Mouse (Mus musculus): ENCODE measurements around the gene Mettl22. TPM values are rescaled to one million over a fixed set of nuclear protein-coding genes. Genes with fewer than 3 reads are reported as not detected.

Gene Mettl22
- total RNA-seq, 1 experiment: 15.5 TPM

- Histone ChIP-seq H3K4me3 (ENCODE audit: insufficient read depth in 1 of 2, low read depth in 1 of 2, low read length in 2 of 2, poor library complexity in 1 of 2, severe bottlenecking in 1 of 2) (peak overlapping the region; percentile 33 to 48), H3K4me1 (ENCODE audit: control insufficient read depth in 2 of 2, insufficient read depth in 2 of 2, low read length in 2 of 2, poor library complexity in 1 of 2) (no peaks in the 10 kb centered on the region; a peak in 1 of 4 replicates), H3K9ac (ENCODE audit: insufficient read depth, low read depth, low read length, poor library complexity, severe bottlenecking) (0 out of 2 replicates have a peak overlapping the region, but pooled peaks have one; percentile 2), H3K36me3 (ENCODE audit: control insufficient read depth, insufficient read depth, low read length, poor library complexity, severe bottlenecking) (no peaks in the 10 kb centered on the region), H3K27ac (ENCODE audit: insufficient read depth, low read depth, low read length, poor library complexity, severe bottlenecking) (no peak overlapping the region), H3K9me3 (ENCODE audit: control insufficient read depth, insufficient read depth, low read depth, low read length) (no peaks in the 10 kb centered on the region)
- DNase-seq (ENCODE audit: low read depth, low spot score): no peak
- in situ Hi-C loops (cut with MboI; ENCODE audit: low sequenced_read_pairs in 2 of 2, unreplicated experiment in 2 of 2): no loop called here
- TF ChIP-seq ZC3H11A (IDR thresholded peaks at IDR 0.05; ENCODE audit: borderline replicate concordance, low read depth, low read length): no peak
- no peak for TF ChIP-seq MAFK (IDR thresholded peaks at IDR 0.05; ENCODE audit: insufficient read depth, low read depth, low read length)
- TF ChIP-seq HCFC1 (IDR thresholded peaks at IDR 0.05; ENCODE audit: borderline replicate concordance, insufficient read depth, low read length): no peak
- TF ChIP-seq ZNF384 (IDR thresholded peaks at IDR 0.05; ENCODE audit: low read depth, low read length): no peak
- no peak for TF ChIP-seq CHD2 (IDR thresholded peaks at IDR 0.05; ENCODE audit: low read depth, low read length)
Measured at GRCm38 (mm10) chr16:8512830-8513229, 42.2 kb downstream of the Mettl22 start.

- TF ChIP-seq MAFK (IDR thresholded peaks at IDR 0.05; ENCODE audit: insufficient read depth, low read depth, low read length) (no peak), HCFC1 (IDR thresholded peaks at IDR 0.05; ENCODE audit: borderline replicate concordance, insufficient read depth, low read length) (no peak)
- DNase-seq (ENCODE audit: low read depth, low spot score): peak; percentile 83
- Histone ChIP-seq H3K27ac (ENCODE audit: insufficient read depth, low read depth, low read length, poor library complexity, severe bottlenecking) (no peak within 1 kb of the TSS), H3K4me1 (ENCODE audit: control insufficient read depth in 2 of 2, insufficient read depth in 2 of 2, low read length in 2 of 2, poor library complexity in 1 of 2) (no peaks in the 10 kb centered on the region; a peak in 1 of 4 replicates), H3K36me3 (ENCODE audit: control insufficient read depth, insufficient read depth, low read length, poor library complexity, severe bottlenecking) (no peaks in the 10 kb centered on the region), H3K4me3 (ENCODE audit: insufficient read depth in 1 of 2, low read depth in 1 of 2, low read length in 2 of 2, poor library complexity in 1 of 2, severe bottlenecking in 1 of 2) (peak within 1 kb of the TSS; percentile 67 to 73), H3K9ac (ENCODE audit: insufficient read depth, low read depth, low read length, poor library complexity, severe bottlenecking) (peak within 1 kb of the TSS; percentile 79), H3K9me3 (ENCODE audit: control insufficient read depth, insufficient read depth, low read depth, low read length) (no peaks in the 10 kb centered on the region)
- in situ Hi-C loops (cut with MboI; ENCODE audit: low sequenced_read_pairs in 2 of 2, unreplicated experiment in 2 of 2): no loop called here
Measured at GRCm38 (mm10) chr16:8513236-8513906, 42.8 kb downstream of the Mettl22 start, which contains the start of gene Abat. TSS of gene Abat (plus strand) at chr16:8513429.

GRCm38 (mm10) chr16:8514180-8514579 lies 43.6 kb downstream of the Mettl22 start:
- DNase-seq (ENCODE audit: low read depth, low spot score): no peak
- Histone ChIP-seq H3K9me3 (ENCODE audit: control insufficient read depth, insufficient read depth, low read depth, low read length) (no peaks in the 10 kb centered on the region), H3K9ac (ENCODE audit: insufficient read depth, low read depth, low read length, poor library complexity, severe bottlenecking) (no peak overlapping the region), H3K4me3 (ENCODE audit: insufficient read depth in 1 of 2, low read depth in 1 of 2, low read length in 2 of 2, poor library complexity in 1 of 2, severe bottlenecking in 1 of 2) (peak overlapping the region in 1 of 2 experiments; percentile 67; a peak in 1 of 4 replicates), H3K27ac (ENCODE audit: insufficient read depth, low read depth, low read length, poor library complexity, severe bottlenecking) (no peak overlapping the region), H3K36me3 (ENCODE audit: control insufficient read depth, insufficient read depth, low read length, poor library complexity, severe bottlenecking) (no peaks in the 10 kb centered on the region), H3K4me1 (ENCODE audit: control insufficient read depth in 2 of 2, insufficient read depth in 2 of 2, low read length in 2 of 2, poor library complexity in 1 of 2) (no peaks in the 10 kb centered on the region; a peak in 1 of 4 replicates)
- in situ Hi-C loops (cut with MboI; ENCODE audit: low sequenced_read_pairs in 2 of 2, unreplicated experiment in 2 of 2): no loop called here
- TF ChIP-seq HCFC1 (IDR thresholded peaks at IDR 0.05; ENCODE audit: borderline replicate concordance, insufficient read depth, low read length): no peak
- TF ChIP-seq ZNF384 (IDR thresholded peaks at IDR 0.05; ENCODE audit: low read depth, low read length): no peak
- no peak for TF ChIP-seq CHD2 (IDR thresholded peaks at IDR 0.05; ENCODE audit: low read depth, low read length)
- TF ChIP-seq ZC3H11A (IDR thresholded peaks at IDR 0.05; ENCODE audit: borderline replicate concordance, low read depth, low read length): no peak
- TF ChIP-seq MAFK (IDR thresholded peaks at IDR 0.05; ENCODE audit: insufficient read depth, low read depth, low read length): no peak

- TF ChIP-seq MAFK (IDR thresholded peaks at IDR 0.05; ENCODE audit: insufficient read depth, low read depth, low read length): no peak
- no peak for TF ChIP-seq ZC3H11A (IDR thresholded peaks at IDR 0.05; ENCODE audit: borderline replicate concordance, low read depth, low read length)
- no peak for TF ChIP-seq ZNF384 (IDR thresholded peaks at IDR 0.05; ENCODE audit: low read depth, low read length)
- TF ChIP-seq HCFC1 (IDR thresholded peaks at IDR 0.05; ENCODE audit: borderline replicate concordance, insufficient read depth, low read length): no peak
- no peak for TF ChIP-seq CHD2 (IDR thresholded peaks at IDR 0.05; ENCODE audit: low read depth, low read length)
- H3K4me3 ChIP-seq (ENCODE audit: insufficient read depth in 1 of 2, low read depth in 1 of 2, low read length in 2 of 2, poor library complexity in 1 of 2, severe bottlenecking in 1 of 2): no peak overlapping the region
- H3K4me1 ChIP-seq (ENCODE audit: control insufficient read depth in 2 of 2, insufficient read depth in 2 of 2, low read length in 2 of 2, poor library complexity in 1 of 2): peaks cover 3 to 12% of the 10 kb centered on the region in 2 experiments; a peak in 2 of 4 replicates
- H3K9me3 ChIP-seq (ENCODE audit: control insufficient read depth, insufficient read depth, low read depth, low read length): no peaks in the 10 kb centered on the region
- no peaks in the 10 kb centered on the region for H3K36me3 ChIP-seq (ENCODE audit: control insufficient read depth, insufficient read depth, low read length, poor library complexity, severe bottlenecking)
- H3K9ac ChIP-seq (ENCODE audit: insufficient read depth, low read depth, low read length, poor library complexity, severe bottlenecking): no peak overlapping the region
- no peak overlapping the region for H3K27ac ChIP-seq (ENCODE audit: insufficient read depth, low read depth, low read length, poor library complexity, severe bottlenecking)
- in situ Hi-C loops (cut with MboI; ENCODE audit: low sequenced_read_pairs in 2 of 2, unreplicated experiment in 2 of 2): no loop called here
- no peak for DNase-seq (ENCODE audit: low read depth, low spot score)
Measured at GRCm38 (mm10) chr16:8520525-8520924, 49.9 kb downstream of the Mettl22 start.
